Mouse (Mus musculus): ENCODE results near the gene Dchs2. TPM values are rescaled to one million over a fixed set of nuclear protein-coding genes. Genes with fewer than 3 reads are reported as not detected.
A peak's percentile ranks its signal among the peaks of the same experiment; 100 is the strongest.

Gene Dchs2
- 0.20 and 0.29 TPM in 2 replicates for polyA plus RNA-seq (2016; fragmentation: Nextera tagmentation; extraction: Ambion mirVana)

DNA sequence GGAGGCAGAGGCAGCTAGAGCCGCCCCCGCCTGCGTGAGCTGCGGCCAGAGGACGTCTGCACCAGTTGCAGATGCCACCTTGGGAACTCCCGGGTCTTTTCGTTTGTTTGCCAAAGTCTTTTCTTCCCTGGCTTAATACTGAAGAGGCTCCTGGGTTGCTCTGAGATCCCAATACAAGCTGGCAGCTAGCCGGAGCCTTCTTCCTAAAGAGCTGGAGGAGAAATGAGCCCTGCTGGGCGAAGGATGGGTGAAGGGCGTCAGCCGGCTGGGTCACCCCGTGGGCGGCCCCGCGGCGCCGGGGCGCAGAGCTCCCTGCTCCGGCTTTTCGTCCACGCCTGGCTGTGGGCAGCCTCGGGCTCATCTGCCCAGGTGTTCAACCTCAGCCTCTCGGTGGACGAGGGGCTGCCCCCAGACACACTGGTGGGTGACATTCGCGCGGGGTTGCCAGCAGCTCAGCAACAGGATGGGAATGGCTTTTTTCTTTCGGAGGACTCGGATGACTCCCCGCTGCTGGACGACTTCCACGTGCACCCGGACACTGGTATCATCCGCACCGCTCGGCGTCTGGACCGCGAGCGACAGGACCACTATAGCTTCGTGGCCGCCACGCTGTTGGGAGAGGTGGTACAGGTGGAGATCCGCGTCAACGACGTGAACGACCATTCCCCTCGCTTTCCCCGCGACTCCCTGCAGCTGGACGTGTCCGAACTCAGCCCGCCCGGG is at the start of gene Dchs2:
TSS of gene Dchs2 (plus strand) at position 223 of the 723 bp plus-strand sequence.
- H3K4me1 ChIP-seq = peaks cover 20% of the 10 kb centered on the region
- peak; percentile 55 for ATAC-seq (ENCODE audit: low FRiP score, low read depth)
- peak within 1 kb of the TSS; percentile 59 for H3K9ac ChIP-seq (replicated peaks)
- no peaks in the 10 kb centered on the region for H3K9me3 ChIP-seq
- H3K4me3 ChIP-seq = peak within 1 kb of the TSS; percentile 62
- peaks cover 68% of the 10 kb centered on the region for H3K27me3 ChIP-seq
- H3K27ac ChIP-seq (replicated peaks) = no peak within 1 kb of the TSS
- H3K36me3 ChIP-seq = no peaks in the 10 kb centered on the region
- WGBS = under 1% methylated on average over 55 of the region's 55 CpGs
- H3K4me2 ChIP-seq (replicated peaks) = peak within 1 kb of the TSS; percentile 98

DNA sequence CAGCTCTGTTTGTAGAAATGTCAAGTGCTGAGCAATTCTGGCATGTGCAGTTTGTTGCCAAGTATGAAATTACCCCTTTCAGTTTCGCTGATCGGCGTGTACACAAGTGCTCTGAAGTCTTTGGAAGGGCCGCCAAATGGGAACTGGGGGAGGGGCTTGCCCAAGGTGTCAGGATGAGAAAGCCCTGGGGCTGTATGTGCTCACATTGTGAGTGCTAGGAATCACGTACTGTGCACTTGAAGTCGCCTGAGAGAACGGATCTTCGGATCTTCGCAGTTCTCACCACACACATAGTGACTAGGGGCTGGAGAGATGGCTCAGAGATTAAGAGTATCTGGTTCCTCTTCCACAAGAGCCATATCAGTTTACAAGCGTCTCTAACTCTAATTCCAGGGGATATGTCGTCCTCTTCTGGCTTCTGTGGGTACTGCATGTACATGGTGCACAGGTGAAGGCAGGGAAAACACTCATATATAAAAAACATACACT is 47.1 kb upstream of the Dchs2 start:
- H3K27ac ChIP-seq (replicated peaks) = no peak overlapping the region
- no peak overlapping the region for H3K9ac ChIP-seq (replicated peaks)
- peak overlapping the region; percentile 15; the same call in 1 of the 2 replicates for H3K4me3 ChIP-seq
- H3K36me3 ChIP-seq = no peaks in the 10 kb centered on the region
- H3K4me1 ChIP-seq = peaks cover 8% of the 10 kb centered on the region; the same call in 1 of the 2 replicates
- H3K27me3 ChIP-seq = no peaks in the 10 kb centered on the region
- H3K4me2 ChIP-seq (replicated peaks) = peak overlapping the region; percentile 50
- H3K9me3 ChIP-seq = no peaks in the 10 kb centered on the region
- ATAC-seq (ENCODE audit: low FRiP score, low read depth) = peak; percentile 57
- WGBS = 9% methylated on average over 11 of the region's 11 CpGs

DNA sequence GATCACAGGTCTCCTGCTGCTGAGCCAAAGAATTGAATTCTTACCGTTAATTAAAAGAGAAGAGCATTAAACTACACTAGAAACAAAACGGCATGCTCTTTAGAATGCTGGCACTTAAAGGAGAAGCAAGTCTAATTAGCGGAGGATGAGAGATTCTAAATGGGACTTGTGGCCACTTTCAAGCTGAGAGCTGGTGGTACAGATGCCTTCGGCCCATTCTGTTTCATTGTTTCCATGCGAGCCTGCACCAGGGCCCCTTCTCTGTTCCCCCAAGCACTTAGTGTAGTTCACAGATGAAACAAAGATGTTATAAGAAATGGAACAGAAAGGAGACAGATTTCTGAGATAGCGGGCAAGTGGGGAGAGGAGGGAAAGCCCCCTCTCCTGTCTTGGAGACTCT is 30.2 kb upstream of the Dchs2 start:
- no peaks in the 10 kb centered on the region for H3K9me3 ChIP-seq
- WGBS = 24% methylated on average over 6 of the region's 6 CpGs
- H3K4me3 ChIP-seq = no peak overlapping the region
- no peak overlapping the region for H3K9ac ChIP-seq (replicated peaks)
- H3K4me1 ChIP-seq = peaks cover 27% of the 10 kb centered on the region
- ATAC-seq (ENCODE audit: low FRiP score, low read depth) = no peak
- H3K36me3 ChIP-seq = no peaks in the 10 kb centered on the region
- 0 out of 2 replicates have a peak overlapping the region, but pooled peaks have one; percentile 10 for H3K27ac ChIP-seq (replicated peaks)
- H3K27me3 ChIP-seq = peaks cover 7% of the 10 kb centered on the region
- no peak overlapping the region for H3K4me2 ChIP-seq (replicated peaks)

DNA sequence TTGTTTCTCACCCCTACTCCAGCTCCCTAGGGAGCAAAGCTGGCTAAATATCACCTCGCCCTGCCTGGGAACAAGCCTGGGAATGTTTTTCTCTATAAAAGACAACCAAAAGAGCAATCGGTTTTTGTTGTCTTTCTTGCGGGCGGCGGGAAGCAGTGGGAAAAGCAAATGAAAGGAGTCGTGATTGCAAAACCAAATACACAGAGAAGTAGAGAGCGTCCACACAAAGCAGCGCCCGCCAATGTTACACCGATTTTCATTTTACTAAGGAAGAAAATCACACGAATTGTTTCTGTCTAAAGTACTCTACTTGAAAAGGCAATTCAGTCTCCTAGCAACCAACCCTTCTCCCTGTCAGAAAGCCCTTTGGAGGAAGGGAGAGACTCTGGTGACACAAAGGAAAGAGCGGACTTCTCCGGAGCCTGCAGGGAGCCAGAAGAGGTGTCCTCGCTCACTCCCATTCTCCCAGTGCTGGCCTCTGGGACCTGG is 29.2 kb upstream of the Dchs2 start:
- peaks cover 7% of the 10 kb centered on the region for H3K27me3 ChIP-seq
- H3K9ac ChIP-seq (replicated peaks) = 0 out of 2 replicates have a peak overlapping the region, but pooled peaks have one; percentile 28
- H3K4me2 ChIP-seq (replicated peaks) = peak overlapping the region; percentile 57
- no peaks in the 10 kb centered on the region for H3K9me3 ChIP-seq
- H3K27ac ChIP-seq (replicated peaks) = peak overlapping the region; percentile 66
- peak; percentile 88 for ATAC-seq (ENCODE audit: low FRiP score, low read depth)
- WGBS = 2% methylated on average over 14 of the region's 14 CpGs
- no peaks in the 10 kb centered on the region for H3K36me3 ChIP-seq
- H3K4me3 ChIP-seq = peak overlapping the region; percentile 31
- peaks cover 27% of the 10 kb centered on the region for H3K4me1 ChIP-seq

DNA sequence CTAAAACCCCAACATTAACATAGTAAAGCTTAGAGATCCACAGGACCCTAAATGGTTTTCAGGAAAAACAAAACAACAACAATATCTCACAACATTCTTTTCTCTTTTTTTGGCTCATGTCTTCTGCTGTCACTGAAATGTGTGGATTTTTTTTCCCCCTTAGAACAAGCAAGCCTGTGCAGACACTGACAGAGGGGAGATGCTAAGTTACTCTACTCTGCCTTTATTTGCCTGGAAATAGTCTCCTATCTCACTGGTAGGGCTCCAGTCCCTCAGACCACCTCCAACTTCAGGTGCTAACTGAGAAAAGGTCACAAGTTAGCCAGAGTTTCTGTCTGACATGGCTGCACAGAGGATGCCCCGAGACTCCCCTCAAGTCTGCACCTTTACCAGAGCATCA is 28.6 kb upstream of the Dchs2 start:
- Histone ChIP-seq H3K4me2 (replicated peaks) (peak overlapping the region; percentile 57), H3K4me3 (peak overlapping the region; percentile 31; the same call in 1 of the 2 replicates), H3K27me3 (peaks cover 7% of the 10 kb centered on the region), H3K9me3 (no peaks in the 10 kb centered on the region), H3K36me3 (no peaks in the 10 kb centered on the region), H3K4me1 (peaks cover 27% of the 10 kb centered on the region), H3K9ac (replicated peaks) (no peak overlapping the region), H3K27ac (replicated peaks) (peak overlapping the region; percentile 66)
- 0 out of 2 replicates have a peak, but pooled peaks have one; percentile 17 for ATAC-seq (ENCODE audit: low FRiP score, low read depth)
- WGBS = 83% methylated on average over 1 of the region's 1 CpGs

DNA sequence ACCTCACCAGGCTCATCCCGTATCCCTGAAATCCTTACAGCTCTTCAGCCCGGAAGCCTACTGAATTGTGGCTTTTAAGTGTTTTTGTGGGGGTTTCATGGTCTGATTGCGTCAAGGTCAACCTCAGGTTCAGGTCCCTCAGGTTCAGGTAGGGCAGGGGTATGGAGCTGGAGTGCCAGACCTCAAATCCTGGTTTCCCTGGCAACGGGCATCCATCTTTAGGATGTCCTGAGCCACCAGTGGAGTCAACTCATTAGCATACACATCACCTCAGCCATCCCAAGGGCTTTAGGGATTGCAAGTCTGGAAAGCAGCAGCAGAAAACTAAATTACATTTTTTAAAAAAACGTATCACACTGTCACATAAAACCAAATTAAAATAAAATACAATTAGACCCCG is 28.1 kb upstream of the Dchs2 start:
- WGBS = 60% methylated on average over 6 of the region's 6 CpGs
- Histone ChIP-seq H3K4me1 (peaks cover 27% of the 10 kb centered on the region), H3K27ac (replicated peaks) (0 out of 2 replicates have a peak overlapping the region, but pooled peaks have one; percentile 66), H3K4me2 (replicated peaks) (no peak overlapping the region), H3K9me3 (no peaks in the 10 kb centered on the region), H3K36me3 (no peaks in the 10 kb centered on the region), H3K9ac (replicated peaks) (no peak overlapping the region), H3K4me3 (no peak overlapping the region), H3K27me3 (peaks cover 7% of the 10 kb centered on the region)
- ATAC-seq (ENCODE audit: low FRiP score, low read depth) = peak; percentile 19; the same call in 1 of the 2 replicates

DNA sequence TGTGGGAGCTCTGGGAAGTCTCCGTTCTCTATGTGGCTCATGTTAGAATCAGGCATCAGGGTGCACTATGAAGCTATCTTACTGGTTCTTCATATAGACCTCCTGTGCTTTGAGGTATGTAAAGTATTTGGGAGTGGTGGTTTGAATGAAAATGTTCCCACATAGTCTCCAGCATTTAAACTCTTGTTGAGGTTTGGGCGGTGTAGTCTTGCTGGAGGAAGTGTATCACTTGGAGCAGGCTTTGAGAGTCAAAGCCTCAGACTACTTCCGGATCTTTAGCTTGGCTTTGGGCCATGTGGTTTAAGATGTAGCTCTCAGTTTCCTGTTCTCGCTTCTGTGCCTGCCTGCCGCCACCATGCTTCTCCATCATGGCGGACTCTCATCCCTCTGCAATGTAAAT is 25.5 kb upstream of the Dchs2 start:
- H3K4me3 ChIP-seq = no peak overlapping the region
- no peak overlapping the region for H3K4me2 ChIP-seq (replicated peaks)
- H3K9ac ChIP-seq (replicated peaks) = no peak overlapping the region
- peaks cover 3% of the 10 kb centered on the region; the same call in 1 of the 2 replicates for H3K27me3 ChIP-seq
- H3K36me3 ChIP-seq = no peaks in the 10 kb centered on the region
- no peak overlapping the region for H3K27ac ChIP-seq (replicated peaks)
- peaks cover 27% of the 10 kb centered on the region for H3K4me1 ChIP-seq
- ATAC-seq (ENCODE audit: low FRiP score, low read depth) = no peak
- 95% methylated on average over 6 of the region's 6 CpGs for WGBS
- no peaks in the 10 kb centered on the region for H3K9me3 ChIP-seq

DNA sequence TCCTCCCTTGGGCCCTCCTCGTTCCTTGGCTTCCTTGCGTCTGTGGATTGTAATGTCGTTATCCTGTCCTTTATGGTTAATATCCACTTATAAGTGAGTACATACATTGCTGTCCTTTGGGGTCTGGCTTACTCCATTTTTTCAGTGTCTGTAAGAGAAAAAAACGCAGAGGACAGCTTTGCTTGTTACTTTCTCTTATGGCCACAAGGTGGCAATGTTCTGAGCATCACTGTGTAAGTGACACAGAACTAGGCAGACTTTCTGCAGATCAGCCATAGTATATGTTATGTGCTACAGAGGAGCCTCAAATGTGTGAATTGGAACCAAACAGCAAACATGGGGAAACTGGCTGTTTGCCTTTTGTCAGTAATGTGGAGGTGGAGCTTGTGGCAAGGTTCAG is 17.6 kb upstream of the Dchs2 start:
- H3K4me1 ChIP-seq = peaks cover 5% of the 10 kb centered on the region; the same call in 1 of the 2 replicates
- H3K36me3 ChIP-seq = no peaks in the 10 kb centered on the region
- WGBS = 33% methylated on average over 4 of the region's 4 CpGs
- no peaks in the 10 kb centered on the region for H3K9me3 ChIP-seq
- 0 out of 2 replicates have a peak, but pooled peaks cover 2% of the 10 kb centered on the region for H3K27me3 ChIP-seq
- H3K9ac ChIP-seq (replicated peaks) = no peak overlapping the region
- H3K4me2 ChIP-seq (replicated peaks) = no peak overlapping the region
- no peak overlapping the region for H3K27ac ChIP-seq (replicated peaks)
- no peak overlapping the region for H3K4me3 ChIP-seq
- ATAC-seq (ENCODE audit: low FRiP score, low read depth) = peak; percentile 78

DNA sequence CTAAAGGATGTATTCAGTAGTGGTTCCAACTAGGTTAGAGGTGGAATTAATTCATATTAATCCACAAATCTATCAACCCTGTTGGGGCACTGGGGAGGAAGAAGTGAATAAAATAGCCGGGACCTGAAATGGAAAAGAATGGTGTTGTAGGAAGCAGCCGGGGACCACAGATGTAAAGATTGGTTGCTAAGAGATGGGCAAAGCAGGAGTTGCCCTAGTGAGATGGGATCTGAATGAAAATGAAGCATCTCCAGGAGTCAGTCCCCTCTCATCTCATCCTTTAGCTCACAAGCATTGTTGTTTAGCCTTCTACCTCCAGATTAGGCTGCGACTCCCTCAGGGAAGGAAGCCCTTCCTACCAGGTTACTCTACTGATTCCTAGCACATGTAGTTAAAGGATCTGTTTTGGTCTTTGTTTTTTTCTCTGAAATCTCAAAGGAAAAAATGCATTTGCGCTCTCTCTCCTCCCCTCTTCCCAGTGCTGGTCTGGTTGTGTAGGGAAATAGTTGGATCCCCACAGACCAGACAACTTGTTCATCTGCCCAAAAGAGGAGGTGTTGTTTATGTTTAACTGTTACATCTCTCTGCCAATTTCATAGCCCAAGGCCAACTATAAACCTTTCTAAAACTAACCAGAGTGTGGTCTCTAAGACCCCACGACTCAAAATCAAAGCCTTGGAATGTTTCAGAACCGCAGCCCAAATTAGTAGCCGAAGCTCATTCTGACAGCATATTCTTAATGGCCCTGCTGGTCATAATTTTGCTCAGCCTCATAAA is 16.1 kb upstream of the Dchs2 start:
- Histone ChIP-seq H3K27ac (replicated peaks) (no peak overlapping the region), H3K9ac (replicated peaks) (no peak overlapping the region), H3K4me1 (peaks cover 5% of the 10 kb centered on the region; the same call in 1 of the 2 replicates), H3K36me3 (no peaks in the 10 kb centered on the region), H3K4me3 (no peak overlapping the region), H3K4me2 (replicated peaks) (no peak overlapping the region), H3K9me3 (no peaks in the 10 kb centered on the region), H3K27me3 (0 out of 2 replicates have a peak, but pooled peaks cover 2% of the 10 kb centered on the region)
- 39% methylated on average over 7 of the region's 7 CpGs for WGBS
- ATAC-seq (ENCODE audit: low FRiP score, low read depth) = no peak

DNA sequence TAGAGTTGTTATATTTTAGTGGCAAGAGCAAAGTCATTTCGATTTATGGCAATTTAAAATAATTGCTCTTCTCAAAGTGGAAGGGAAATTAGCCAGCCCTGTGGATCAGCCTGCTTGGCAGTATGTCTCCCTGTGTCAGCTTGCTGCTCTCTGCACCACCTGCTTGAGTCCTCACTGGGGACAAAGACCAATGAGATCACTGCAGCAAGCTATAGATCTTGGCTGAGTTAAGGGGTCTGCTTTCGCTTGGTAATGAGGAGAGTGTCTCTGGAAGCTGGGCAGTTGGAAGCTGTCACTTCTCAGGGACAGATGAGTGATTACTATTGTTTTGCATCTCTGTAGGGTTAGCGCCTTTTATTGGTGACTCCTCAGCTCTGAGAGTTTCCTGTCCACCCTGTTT is 14.9 kb upstream of the Dchs2 start:
- Histone ChIP-seq H3K36me3 (no peaks in the 10 kb centered on the region), H3K4me1 (peaks cover 5% of the 10 kb centered on the region; the same call in 1 of the 2 replicates), H3K4me2 (replicated peaks) (no peak overlapping the region), H3K9me3 (no peaks in the 10 kb centered on the region), H3K27ac (replicated peaks) (no peak overlapping the region), H3K27me3 (0 out of 2 replicates have a peak, but pooled peaks cover 2% of the 10 kb centered on the region), H3K4me3 (no peak overlapping the region), H3K9ac (replicated peaks) (no peak overlapping the region)
- ATAC-seq (ENCODE audit: low FRiP score, low read depth) = no peak
- whole genome bisulfite sequencing = 20% methylated on average over 3 of the region's 3 CpGs

DNA sequence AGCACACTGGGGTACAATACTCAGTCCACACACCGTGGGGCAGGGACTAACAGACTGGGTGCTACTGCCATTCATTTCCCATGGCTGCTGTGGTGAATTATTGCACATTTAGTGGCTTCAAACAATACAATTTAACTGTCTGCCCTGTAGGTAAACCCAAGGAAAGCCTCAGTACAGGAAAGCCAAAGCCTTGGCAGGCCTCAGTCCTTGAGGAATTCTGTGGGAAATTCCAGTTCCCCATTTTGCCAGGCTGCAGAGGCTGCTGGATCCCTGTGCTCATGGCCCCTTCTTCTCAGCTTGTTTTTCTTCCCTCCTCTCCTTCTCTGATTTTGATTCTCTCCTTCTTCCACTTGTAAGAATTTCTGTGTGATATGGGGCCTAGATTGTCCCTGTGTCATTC is 12.8 kb upstream of the Dchs2 start:
- peaks cover 5% of the 10 kb centered on the region; the same call in 1 of the 2 replicates for H3K4me1 ChIP-seq
- no peak for ATAC-seq (ENCODE audit: low FRiP score, low read depth)
- no peak overlapping the region for H3K4me3 ChIP-seq
- H3K9ac ChIP-seq (replicated peaks) = no peak overlapping the region
- H3K27ac ChIP-seq (replicated peaks) = no peak overlapping the region
- no peaks in the 10 kb centered on the region for H3K9me3 ChIP-seq
- H3K4me2 ChIP-seq (replicated peaks) = no peak overlapping the region
- no peaks in the 10 kb centered on the region for H3K36me3 ChIP-seq
- 80% methylated on average over 1 of the region's 1 CpGs for WGBS
- H3K27me3 ChIP-seq = 0 out of 2 replicates have a peak, but pooled peaks cover 2% of the 10 kb centered on the region
